Mouse (Mus musculus) layer of hippocampus, adult 18-20 months (tissue): ENCODE measurements around the gene Olfr419. TPM values are rescaled to one million over a fixed set of nuclear protein-coding genes. Genes with fewer than 3 reads are reported as not detected.
A peak's percentile ranks its signal among the peaks of the same experiment; 100 is the strongest.

Experiments
- DNase-seq, 2 experiments: peaks; one replicate each; pipeline ENCODE4 v3.0.0; 2022; ENCODE audit warnings: low spot score in 2 of 2
- long read RNA-seq: library from polyadenylated mRNA; stranded (forward); transcript quantifications from one replicate; pipeline ENCODE4 v2.0.0, GENCODE M21; 2021
- total RNA-seq, 2 experiments: library from RNA; stranded (reverse); gene quantifications; 2 replicates each; pipeline ENCODE4 v1.2.3; 2021

Olfr419 gene
- total RNA-seq = not detected
- long read RNA-seq = 0 reads

GRCm38 (mm10) chr1:174251961-174252360, at the start of gene Olfr419:
Olfr419 (minus strand) TSS chr1:174252061.
- DNase-seq = no peak

- no peak for DNase-seq
Measured at GRCm38 (mm10) chr1:174270643-174271042, 18.8 kb upstream of the Olfr419 start.

- no peak for DNase-seq
Measured at GRCm38 (mm10) chr1:174269162-174269561, 17.3 kb upstream of the Olfr419 start.

GRCm38 (mm10) chr1:174267816-174268215, 16.0 kb upstream of the Olfr419 start:
- DNase-seq = no peak

GRCm38 (mm10) chr1:174250376-174250775, 1.5 kb downstream of the Olfr419 start:
- DNase-seq = no peak

- DNase-seq = no peak
Measured at GRCm38 (mm10) chr1:174247170-174247569, 4.7 kb downstream of the Olfr419 start.

- DNase-seq = no peak
Measured at GRCm38 (mm10) chr1:174246080-174246479, 5.8 kb downstream of the Olfr419 start.

- DNase-seq = peak in 1 of 2 experiments; percentile 16
Measured at GRCm38 (mm10) chr1:174244621-174245020, 7.2 kb downstream of the Olfr419 start.

- no peak for DNase-seq
Measured at GRCm38 (mm10) chr1:174239916-174240315, 11.9 kb downstream of the Olfr419 start.

GRCm38 (mm10) chr1:174216528-174217204, 35.2 kb downstream of the Olfr419 start:
- no peak for DNase-seq

- DNase-seq = no peak
Measured at GRCm38 (mm10) chr1:174215270-174216038, 36.4 kb downstream of the Olfr419 start.

GRCm38 (mm10) chr1:174212286-174212685, 39.6 kb downstream of the Olfr419 start:
- no peak for DNase-seq

- no peak for DNase-seq
Measured at GRCm38 (mm10) chr1:174204699-174205098, 47.2 kb downstream of the Olfr419 start.

Other genes starting within 250 kb of the Olfr419 start
- gene Ifi205, start 220.3 kb downstream of the Olfr419 start, total RNA-seq = not detected
- not detected for gene Olfr433, start 211.4 kb downstream of the Olfr419 start, total RNA-seq
- not detected for gene Olfr432, start 202.9 kb downstream of the Olfr419 start, total RNA-seq
- not detected for gene Olfr430, start 185.5 kb downstream of the Olfr419 start, total RNA-seq
- gene Olfr429, start 167.7 kb downstream of the Olfr419 start, total RNA-seq = not detected
- not detected for gene Olfr427, start 155.2 kb downstream of the Olfr419 start, total RNA-seq
- not detected for gene Olfr231, start 130.9 kb downstream of the Olfr419 start, total RNA-seq
- gene Olfr424, start 120.5 kb downstream of the Olfr419 start, total RNA-seq = not detected
- not detected for gene Olfr420, start 96.4 kb downstream of the Olfr419 start, total RNA-seq
- under 1 TPM; 0.05 TPM for gene Spta1, start 79.3 kb downstream of the Olfr419 start, total RNA-seq
- gene Mptx1, start 78.5 kb upstream of the Olfr419 start, total RNA-seq = not detected
- gene Olfr417, start 113.1 kb upstream of the Olfr419 start, total RNA-seq = not detected
- gene Olfr248, start 139.0 kb upstream of the Olfr419 start, total RNA-seq = not detected
- not detected for gene Olfr414, start 172.0 kb upstream of the Olfr419 start, total RNA-seq
- not detected for gene Olfr220, start 190.0 kb upstream of the Olfr419 start, total RNA-seq
- 10 to 100 TPM; 69.2 to 71.0 TPM for gene Fmn2, start 249.8 kb upstream of the Olfr419 start, total RNA-seq